Mouse (Mus musculus): Measurements from ENCODE around the gene Gatad2a. TPM values are rescaled to one million over a fixed set of nuclear protein-coding genes. Genes with fewer than 3 reads are reported as not detected.

The Gatad2a gene
- 20.4 and 23.2 TPM in 2 replicates for polyA plus RNA-seq (2015; fragmentation: Nextera tagmentation; extraction: Ambion mirVana)

GRCm38 (mm10) chr8:69995776-69996588, at the start of gene Gatad2a:
TSS of gene Gatad2a (minus strand) at chr8:69996384.

GRCm38 (mm10) chr8:70042583-70043455, 46.6 kb upstream of the Gatad2a start, which contains the start of the genes Mau2 and Sugp1:
TSS of gene Mau2 (minus strand) at chr8:70042734.
TSS of gene Sugp1 (plus strand) at chr8:70042813.

GRCm38 (mm10) chr8:69902163-69903062, 93.8 kb downstream of the Gatad2a start, which contains the start of the genes Tssk6, Ndufa13 and Yjefn3:
TSS of gene Tssk6 (plus strand) at chr8:69902184.
TSS of gene Ndufa13 (minus strand) at chr8:69902558.
TSS of gene Yjefn3 (minus strand) at chr8:69902712.

GRCm38 (mm10) chr8:69887289-69888243, 108.6 kb downstream of the Gatad2a start, which contains the start of gene Cilp2:
TSS of gene Cilp2 (minus strand) at chr8:69887687.

Other genes with a start within 250 kb of the Gatad2a start
- gene Zfp963, start 246.4 kb downstream of the Gatad2a start, polyA plus RNA-seq (2015; fragmentation: Nextera tagmentation; extraction: Ambion mirVana), result 3.4 and 3.9 TPM in 2 replicates
- gene Gm20422, start 221.5 kb downstream of the Gatad2a start, polyA plus RNA-seq (2015; fragmentation: Nextera tagmentation; extraction: Ambion mirVana), result 0.58 and 1.1 TPM in 2 replicates
- 14.1 and 16.6 TPM in 2 replicates for gene Atp13a1, start 205.2 kb downstream of the Gatad2a start, polyA plus RNA-seq (2015; fragmentation: Nextera tagmentation; extraction: Ambion mirVana)
- 7.8 and 8.3 TPM in 2 replicates for gene Zfp866, start 205.2 kb downstream of the Gatad2a start, polyA plus RNA-seq (2015; fragmentation: Nextera tagmentation; extraction: Ambion mirVana)
- gene Gmip, start 187.7 kb downstream of the Gatad2a start, polyA plus RNA-seq (2015; fragmentation: Nextera tagmentation; extraction: Ambion mirVana), result 4.4 and 4.9 TPM in 2 replicates
- gene Lpar2, start 174.0 kb downstream of the Gatad2a start, polyA plus RNA-seq (2015; fragmentation: Nextera tagmentation; extraction: Ambion mirVana), result not detected in 2 replicates
- gene Pbx4, start 163.9 kb downstream of the Gatad2a start, polyA plus RNA-seq (2015; fragmentation: Nextera tagmentation; extraction: Ambion mirVana), result 1.5 and 1.8 TPM in 2 replicates
- gene Cilp2, start 108.7 kb downstream of the Gatad2a start, polyA plus RNA-seq (2015; fragmentation: Nextera tagmentation; extraction: Ambion mirVana), result 0.76 and 1.2 TPM in 2 replicates
- gene Tssk6, start 94.2 kb downstream of the Gatad2a start, polyA plus RNA-seq (2015; fragmentation: Nextera tagmentation; extraction: Ambion mirVana), result 1.3 and 1.7 TPM in 2 replicates
- gene Ndufa13, start 93.8 kb downstream of the Gatad2a start, polyA plus RNA-seq (2015; fragmentation: Nextera tagmentation; extraction: Ambion mirVana), result 313 and 340 TPM in 2 replicates
- 12.2 and 13.0 TPM in 2 replicates for gene Yjefn3, start 93.7 kb downstream of the Gatad2a start, polyA plus RNA-seq (2015; fragmentation: Nextera tagmentation; extraction: Ambion mirVana)
- gene Mau2, start 46.4 kb upstream of the Gatad2a start, polyA plus RNA-seq (2015; fragmentation: Nextera tagmentation; extraction: Ambion mirVana), result 23.2 and 26.4 TPM in 2 replicates
- 21.5 and 24.3 TPM in 2 replicates for gene Sugp1, start 46.4 kb upstream of the Gatad2a start, polyA plus RNA-seq (2015; fragmentation: Nextera tagmentation; extraction: Ambion mirVana)
- 0.19 TPM in 1 of 2 replicates, not detected in the other for gene Tm6sf2, start 76.5 kb upstream of the Gatad2a start, polyA plus RNA-seq (2015; fragmentation: Nextera tagmentation; extraction: Ambion mirVana)
- gene Hapln4, start 87.1 kb upstream of the Gatad2a start, polyA plus RNA-seq (2015; fragmentation: Nextera tagmentation; extraction: Ambion mirVana), result not detected in 2 replicates
- gene Ncan, start 124.5 kb upstream of the Gatad2a start, polyA plus RNA-seq (2015; fragmentation: Nextera tagmentation; extraction: Ambion mirVana), result 0.01 TPM in 2 replicates
- gene Nr2c2ap, start 134.9 kb upstream of the Gatad2a start, polyA plus RNA-seq (2015; fragmentation: Nextera tagmentation; extraction: Ambion mirVana), result 9.9 and 13.2 TPM in 2 replicates
- gene Rfxank, start 142.8 kb upstream of the Gatad2a start, polyA plus RNA-seq (2015; fragmentation: Nextera tagmentation; extraction: Ambion mirVana), result 10.4 and 10.5 TPM in 2 replicates
- 23.9 and 24.5 TPM in 2 replicates for gene Borcs8, start 143.1 kb upstream of the Gatad2a start, polyA plus RNA-seq (2015; fragmentation: Nextera tagmentation; extraction: Ambion mirVana)
- gene Mef2b, start 143.3 kb upstream of the Gatad2a start, polyA plus RNA-seq (2015; fragmentation: Nextera tagmentation; extraction: Ambion mirVana), result 0.35 and 0.50 TPM in 2 replicates
- gene Tmem161a, start 176.0 kb upstream of the Gatad2a start, polyA plus RNA-seq (2015; fragmentation: Nextera tagmentation; extraction: Ambion mirVana), result 57.1 and 62.8 TPM in 2 replicates
- gene Slc25a42, start 215.9 kb upstream of the Gatad2a start, polyA plus RNA-seq (2015; fragmentation: Nextera tagmentation; extraction: Ambion mirVana), result 11.5 and 12.0 TPM in 2 replicates
- 16.0 and 16.7 TPM in 2 replicates for gene Sugp2, start 237.8 kb upstream of the Gatad2a start, polyA plus RNA-seq (2015; fragmentation: Nextera tagmentation; extraction: Ambion mirVana)
- 18.4 and 19.5 TPM in 2 replicates for gene Armc6, start 238.1 kb upstream of the Gatad2a start, polyA plus RNA-seq (2015; fragmentation: Nextera tagmentation; extraction: Ambion mirVana)

Measured in skeletal muscle tissue, postnatal 0 days (tissue).